Mouse (Mus musculus) stomach, embryonic 14.5 days (tissue): ENCODE measurements at regions not wholly inside any gene's neighbourhood (a gene's known extent, or its start where the extent isn't known, plus 50 kb on each side); places are given as distances from the start of the nearest gene placed in this dataset.

ENCODE experiments used
- ATAC-seq: fragments of 200-750 bp; cut with Nextera tagmentation; 2 replicates; pipeline ENCODE4 v1.8.0; 2017; ENCODE audit warnings: low read depth, moderate TSS enrichment; ENCODE audit not compliant: insufficient number of reproducible peaks, insufficient read depth, low FRiP score
- H3K27ac ChIP-seq: fragments of 300-500 bp; sonication (generic); 2 replicates; pipeline ENCODE4 v1.5.1; 2014; ENCODE audit warnings: mild to moderate bottlenecking, low read length, moderate library complexity, mixed read lengths
- H3K27me3 ChIP-seq: fragments of 300-500 bp; sonication (generic); 2 replicates; pipeline ENCODE4 v1.6.1; 2014; ENCODE audit warnings: low read length, control low read depth, mixed read lengths; ENCODE audit not compliant: control insufficient read depth, insufficient read depth
- H3K36me3 ChIP-seq: fragments of 300-500 bp; sonication (generic); 2 replicates; pipeline ENCODE4 v1.6.1; 2014; ENCODE audit warnings: mild to moderate bottlenecking, control low read depth, low read length, moderate library complexity, mixed read lengths; ENCODE audit not compliant: control insufficient read depth, insufficient read depth
- H3K4me1 ChIP-seq: fragments of 300-500 bp; sonication (generic); 2 replicates; pipeline ENCODE4 v1.6.1; 2014; ENCODE audit warnings: low read length, control low read depth, mixed read lengths; ENCODE audit not compliant: control insufficient read depth, insufficient read depth
- H3K4me2 ChIP-seq: fragments of 300-500 bp; sonication (generic); replicated peaks from 2 replicates; pipeline ENCODE4 v1.6.1; 2014; ENCODE audit warnings: low read depth, low read length, control low read depth
- H3K4me3 ChIP-seq: fragments of 300-500 bp; sonication (generic); 2 replicates; pipeline ENCODE4 v1.5.1; 2014; ENCODE audit warnings: low read depth, low read length, control low read depth
- H3K9ac ChIP-seq: fragments of 300-500 bp; sonication (generic); replicated peaks from 2 replicates; pipeline ENCODE4 v1.6.1; 2014; ENCODE audit warnings: low read depth, mild to moderate bottlenecking, control low read depth, low read length, moderate library complexity, mixed read lengths
- H3K9me3 ChIP-seq: fragments of 300-500 bp; sonication (generic); 2 replicates; pipeline ENCODE4 v1.6.1; 2016; ENCODE audit warnings: low read depth, low read length, control low read depth; ENCODE audit not compliant: control insufficient read depth
- WGBS: fragments of 180-500 bp; shearing (Covaris S2); extraction: QIAGEN DNeasy Blood & Tissue Kit; methylation state at CpG from one replicate; pipeline ENCODE4 v1.1.7; 2014; 5-methylcytosine and 5-hydroxymethylcytosine counted together

DNA sequence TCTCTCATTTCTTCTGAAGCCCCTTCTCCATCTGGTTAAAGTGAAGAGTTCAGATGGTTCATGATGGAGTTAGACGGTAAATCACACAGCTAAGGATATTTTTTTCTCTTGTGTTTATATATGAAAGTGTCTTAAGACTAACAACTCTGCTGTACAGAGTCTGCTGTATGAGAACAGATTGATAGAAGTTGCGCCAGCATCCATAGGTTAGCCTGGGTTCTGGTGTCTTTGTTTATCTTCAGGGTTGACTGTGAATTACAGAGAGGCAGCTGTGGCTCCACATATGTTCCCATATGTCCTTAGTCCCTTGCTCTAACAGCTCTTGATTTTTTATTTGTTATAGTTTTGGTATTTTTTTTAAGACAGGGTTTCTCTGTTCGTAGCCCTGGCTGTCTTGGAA lies 334.9 kb upstream of the Api5 start:
- H3K9ac ChIP-seq = no peak overlapping the region
- no peaks in the 10 kb centered on the region for H3K4me1 ChIP-seq
- H3K36me3 ChIP-seq = no peaks in the 10 kb centered on the region
- H3K4me2 ChIP-seq = no peak overlapping the region
- H3K27me3 ChIP-seq = no peaks in the 10 kb centered on the region
- H3K27ac ChIP-seq = no peak overlapping the region
- WGBS = 38% methylated on average over 3 of the region's 3 CpGs
- no peak overlapping the region for H3K4me3 ChIP-seq
- 0 out of 2 replicates have a peak, but pooled peaks have one; percentile 65 for ATAC-seq
- H3K9me3 ChIP-seq = no peaks in the 10 kb centered on the region

DNA sequence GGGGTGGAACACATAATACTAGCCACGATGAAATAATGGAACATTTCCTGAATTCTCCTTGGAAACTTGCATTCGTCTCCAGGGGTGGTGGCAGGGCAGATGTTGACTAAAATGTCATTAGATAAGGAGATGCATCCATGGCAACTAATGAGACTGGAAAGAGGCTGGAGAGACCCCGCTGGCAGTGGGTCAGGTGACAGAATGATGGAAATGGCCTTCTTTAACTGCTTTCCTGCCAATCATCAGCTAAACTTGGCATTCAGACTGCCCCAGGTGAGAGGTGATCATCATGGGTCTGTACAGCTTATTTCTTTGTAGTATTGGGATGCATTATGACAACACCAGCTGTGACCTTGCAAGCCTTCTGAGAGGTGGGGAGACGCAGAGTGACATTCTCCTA lies 334.3 kb upstream of the Api5 start:
- H3K9ac ChIP-seq = no peak overlapping the region
- H3K9me3 ChIP-seq = no peaks in the 10 kb centered on the region
- ATAC-seq = no peak
- no peaks in the 10 kb centered on the region for H3K36me3 ChIP-seq
- H3K4me1 ChIP-seq = no peaks in the 10 kb centered on the region
- no peak overlapping the region for H3K4me3 ChIP-seq
- no peak overlapping the region for H3K27ac ChIP-seq
- no peak overlapping the region for H3K4me2 ChIP-seq
- WGBS = 28% methylated on average over 4 of the region's 4 CpGs
- H3K27me3 ChIP-seq = no peaks in the 10 kb centered on the region

DNA sequence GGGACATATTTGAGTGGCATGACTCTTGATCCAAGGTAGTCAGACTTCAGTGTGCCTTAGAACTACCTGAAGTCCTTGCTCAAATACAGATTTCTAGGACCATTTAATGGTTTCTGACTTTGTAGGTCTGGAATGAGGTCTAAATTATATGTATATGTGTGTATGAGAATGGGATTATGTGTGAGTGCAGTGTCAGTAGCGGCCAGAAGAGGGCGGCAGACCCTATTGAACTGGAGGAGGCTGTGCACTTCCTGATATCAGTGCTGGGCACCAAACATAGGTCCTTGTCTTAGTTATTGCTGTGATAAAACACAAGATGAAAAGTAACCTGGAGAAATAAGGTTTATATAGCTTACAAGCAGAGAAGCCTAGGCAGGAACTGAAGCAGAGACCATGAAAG lies 328.6 kb upstream of the Api5 start:
- WGBS = 92% methylated on average over 2 of the region's 2 CpGs
- ATAC-seq = no peak
- Histone ChIP-seq H3K9me3 (peaks cover 5% of the 10 kb centered on the region; the same call in 1 of the 2 replicates), H3K27ac (no peak overlapping the region), H3K27me3 (no peaks in the 10 kb centered on the region), H3K4me1 (no peaks in the 10 kb centered on the region), H3K36me3 (no peaks in the 10 kb centered on the region), H3K4me2 (no peak overlapping the region), H3K9ac (no peak overlapping the region), H3K4me3 (no peak overlapping the region)

DNA sequence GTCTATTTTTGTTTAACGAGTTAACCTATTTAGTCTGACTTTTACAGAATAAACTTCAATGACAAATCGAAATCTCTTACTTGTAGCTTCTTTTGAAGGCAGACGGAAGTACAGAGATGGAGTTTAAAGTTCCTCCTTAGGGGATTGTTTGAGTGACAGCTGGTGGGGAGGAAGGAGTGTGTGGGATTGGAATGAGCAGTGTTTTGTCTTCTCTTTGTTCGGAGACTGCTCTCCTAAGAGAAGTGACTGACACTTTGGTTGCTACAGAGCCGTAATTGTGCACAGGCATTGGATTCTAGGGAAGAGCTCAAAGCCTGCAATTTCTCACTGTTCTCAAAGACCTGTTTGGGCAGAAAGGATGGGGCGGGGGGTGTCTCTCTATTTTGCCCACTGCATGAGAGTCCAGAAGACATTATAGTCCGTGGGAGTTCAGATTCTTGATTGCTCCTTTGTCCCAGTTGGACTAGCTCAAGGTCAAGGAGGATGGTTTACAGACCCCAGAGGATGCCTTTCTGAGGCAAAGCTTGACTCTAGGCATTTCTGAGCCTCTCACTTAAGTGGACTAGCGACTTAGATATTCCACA lies 327.0 kb upstream of the Api5 start:
- 47% methylated on average over 8 of the region's 8 CpGs for WGBS
- Histone ChIP-seq H3K27me3 (no peaks in the 10 kb centered on the region), H3K4me3 (no peak overlapping the region), H3K4me2 (no peak overlapping the region), H3K9ac (no peak overlapping the region), H3K9me3 (peaks cover 5% of the 10 kb centered on the region; the same call in 1 of the 2 replicates), H3K36me3 (no peaks in the 10 kb centered on the region), H3K4me1 (no peaks in the 10 kb centered on the region), H3K27ac (no peak overlapping the region)
- no peak for ATAC-seq

DNA sequence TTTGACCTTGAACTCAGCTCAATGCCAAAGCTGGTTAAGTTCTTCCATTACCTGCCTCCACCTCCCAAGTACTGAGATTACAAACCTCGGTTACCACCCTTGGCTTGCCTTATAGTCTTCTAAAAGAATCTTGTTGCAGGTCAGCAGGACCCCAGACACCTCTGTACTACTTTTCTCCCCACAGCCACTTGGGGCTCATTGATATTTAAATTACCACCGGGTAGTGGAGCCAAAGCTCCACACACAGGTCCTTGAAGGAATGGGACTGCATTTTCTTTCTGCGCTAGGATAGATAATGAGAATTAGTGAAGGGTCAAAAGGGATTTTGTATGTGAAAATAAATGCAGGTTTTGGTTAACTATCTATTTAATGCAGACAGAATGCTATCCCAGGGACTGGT lies 326.5 kb upstream of the Api5 start:
- Histone ChIP-seq H3K36me3 (no peaks in the 10 kb centered on the region), H3K9me3 (peaks cover 5% of the 10 kb centered on the region; the same call in 1 of the 2 replicates), H3K4me3 (no peak overlapping the region), H3K27ac (no peak overlapping the region), H3K27me3 (no peaks in the 10 kb centered on the region), H3K9ac (no peak overlapping the region), H3K4me1 (no peaks in the 10 kb centered on the region), H3K4me2 (no peak overlapping the region)
- no peak for ATAC-seq
- WGBS = 16% methylated on average over 3 of the region's 3 CpGs

DNA sequence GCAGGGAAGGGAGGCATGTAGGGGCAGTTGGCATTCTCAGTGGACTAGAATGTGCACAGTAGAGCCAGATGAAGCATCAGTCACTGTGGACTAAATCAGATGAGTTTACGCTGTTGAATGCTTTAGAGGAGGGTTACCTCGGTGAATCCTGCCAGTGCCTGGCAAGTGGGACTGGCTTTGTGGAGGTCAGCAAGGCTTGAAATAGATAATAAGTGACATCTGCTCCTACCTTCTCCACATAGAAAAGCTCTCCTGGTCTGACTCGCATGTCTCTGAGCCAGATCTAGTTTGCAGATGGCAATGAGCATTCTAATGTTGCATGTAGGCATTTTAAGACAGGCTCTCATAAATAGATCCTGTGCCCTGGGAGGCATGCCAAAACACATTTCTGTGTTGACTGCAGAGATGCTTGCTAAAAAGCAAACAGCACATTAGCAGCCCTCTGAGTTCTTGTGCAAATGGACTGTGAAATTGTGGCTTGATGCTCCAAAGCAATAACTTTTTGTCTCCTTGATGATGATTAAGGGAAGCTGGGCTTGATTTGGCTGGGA lies 310.3 kb upstream of the Api5 start:
- Histone ChIP-seq H3K4me2 (no peak overlapping the region), H3K36me3 (no peaks in the 10 kb centered on the region), H3K9me3 (no peaks in the 10 kb centered on the region), H3K4me3 (no peak overlapping the region), H3K4me1 (no peaks in the 10 kb centered on the region), H3K9ac (no peak overlapping the region), H3K27ac (no peak overlapping the region), H3K27me3 (no peaks in the 10 kb centered on the region)
- no peak for ATAC-seq
- 86% methylated on average over 3 of the region's 3 CpGs for WGBS

- H3K4me2 ChIP-seq = no peak overlapping the region
- no peaks in the 10 kb centered on the region for H3K36me3 ChIP-seq
- no peaks in the 10 kb centered on the region for H3K27me3 ChIP-seq
- H3K4me3 ChIP-seq = no peak overlapping the region
- no peak for ATAC-seq
- H3K4me1 ChIP-seq = no peaks in the 10 kb centered on the region
- no peak overlapping the region for H3K9ac ChIP-seq
- WGBS = 86% methylated on average over 5 of the region's 5 CpGs
- H3K27ac ChIP-seq = no peak overlapping the region
- no peaks in the 10 kb centered on the region for H3K9me3 ChIP-seq
Measured at GRCm38 (mm10) chr2:94729791-94730190, 291.9 kb upstream of the Api5 start.

DNA sequence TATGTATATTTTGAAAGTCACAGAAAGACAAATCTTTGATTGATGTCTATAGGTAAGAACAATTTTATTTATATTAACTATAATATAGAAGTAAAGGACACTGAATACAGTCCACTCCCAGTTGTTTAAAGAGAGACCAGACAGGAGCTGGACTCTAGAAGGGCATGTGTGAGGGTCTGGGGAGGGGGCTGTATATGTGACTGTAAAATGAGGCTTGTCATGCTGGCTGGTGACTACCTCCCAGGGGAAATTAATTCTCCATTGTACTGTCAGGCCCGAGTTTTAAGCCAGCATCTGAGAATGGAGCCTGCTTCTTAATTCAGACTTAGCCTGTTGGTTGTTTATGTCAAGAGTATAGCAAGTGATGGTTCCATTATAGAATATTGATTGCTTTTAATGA lies 261.4 kb upstream of the Api5 start:
- Histone ChIP-seq H3K4me3 (no peak overlapping the region), H3K36me3 (no peaks in the 10 kb centered on the region), H3K9ac (no peak overlapping the region), H3K4me1 (no peaks in the 10 kb centered on the region), H3K27me3 (no peaks in the 10 kb centered on the region), H3K4me2 (no peak overlapping the region), H3K9me3 (no peaks in the 10 kb centered on the region), H3K27ac (no peak overlapping the region)
- no peak for ATAC-seq
- WGBS = 62% methylated on average over 1 of the region's 1 CpGs

- Histone ChIP-seq H3K9me3 (no peaks in the 10 kb centered on the region), H3K4me1 (no peaks in the 10 kb centered on the region), H3K36me3 (no peaks in the 10 kb centered on the region), H3K4me2 (no peak overlapping the region), H3K27me3 (no peaks in the 10 kb centered on the region), H3K4me3 (no peak overlapping the region), H3K9ac (no peak overlapping the region), H3K27ac (no peak overlapping the region)
- ATAC-seq = no peak
- 80% methylated on average over 3 of the region's 3 CpGs for WGBS
Measured at GRCm38 (mm10) chr2:94695212-94695611, 257.3 kb upstream of the Api5 start.
